Mouse (Mus musculus) kidney, adult 2 months (tissue): ENCODE data around the gene Nr1h4.

Experiments
- CTCF ChIP-seq: fragments of 200-500 bp; conservative IDR thresholded peaks from 2 replicates; pipeline ENCODE4 v1.5.1; 2011; ENCODE audit warnings: low read depth, mild to moderate bottlenecking, control low read depth, low read length, moderate library complexity, mixed read lengths; ENCODE audit not compliant: insufficient read depth, insufficient read length
- POLR2A ChIP-seq: fragments of 200-500 bp; IDR thresholded peaks from one replicate; pipeline ENCODE4 v1.6.1; 2011; ENCODE audit warnings: low read depth, low read length, control low read depth

GRCm38 (mm10) chr10:89460972-89461371 lies 72.4 kb downstream of the Nr1h4 start:
- TF ChIP-seq POLR2A (no peak), CTCF (no peak)
